Mouse (Mus musculus): ENCODE measurements around the gene Ankzf1. TPM values are rescaled to one million over a fixed set of nuclear protein-coding genes. Genes with fewer than 3 reads are reported as not detected.

The Ankzf1 gene
- polyA plus RNA-seq (2014; fragmentation: Illumina TruSeq; extraction: RNeasy Lipid Tissue Mini Kit (QIAGEN cat#74804); ENCODE audit: low read depth, low replicate concordance), result 8.9 TPM

DNA sequence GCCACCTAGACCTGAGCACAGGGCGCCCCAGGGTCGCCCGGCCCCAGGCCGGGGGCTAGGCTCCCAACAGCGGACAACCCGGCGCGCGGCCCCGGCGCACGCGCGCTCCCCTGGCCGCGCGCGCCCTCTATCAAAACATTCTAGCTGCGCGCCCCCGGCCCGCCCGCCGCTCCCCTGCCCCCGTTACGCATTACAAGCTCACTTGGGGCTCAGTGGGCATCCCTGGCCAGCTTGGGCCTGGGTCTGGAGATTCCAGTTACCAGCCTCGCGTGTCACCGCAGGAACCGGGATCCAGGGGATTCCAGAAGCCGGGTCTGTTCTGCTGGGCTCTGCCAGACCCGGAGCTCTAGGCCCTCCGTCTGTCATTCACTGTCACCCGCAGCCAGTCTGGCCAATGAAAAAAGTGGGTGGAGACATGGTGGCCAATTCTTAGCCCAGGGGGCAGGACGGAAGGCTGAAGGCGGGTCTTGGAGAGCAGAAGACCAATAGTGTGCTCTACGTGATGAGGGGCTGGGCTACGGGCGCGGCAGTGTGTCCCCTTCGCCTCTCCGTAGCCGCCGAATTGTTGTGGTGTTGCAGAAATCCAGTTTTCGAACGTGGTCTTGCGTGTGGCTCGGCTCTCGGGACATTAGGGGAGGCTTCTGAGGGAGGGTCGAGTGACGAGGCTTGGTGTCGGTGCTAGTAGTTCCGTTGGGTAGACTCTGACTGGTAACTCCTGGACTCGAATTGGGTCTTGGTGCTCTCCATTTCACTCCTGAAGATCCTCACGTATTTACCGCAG is at the start of gene Ankzf1, which contains the start of gene Atg9a:
TSS of gene Ankzf1 (plus strand) at position 530 of the 781 bp plus-strand sequence.
TSS of gene Atg9a (minus strand) at position 575 of the 781 bp plus-strand sequence.

DNA sequence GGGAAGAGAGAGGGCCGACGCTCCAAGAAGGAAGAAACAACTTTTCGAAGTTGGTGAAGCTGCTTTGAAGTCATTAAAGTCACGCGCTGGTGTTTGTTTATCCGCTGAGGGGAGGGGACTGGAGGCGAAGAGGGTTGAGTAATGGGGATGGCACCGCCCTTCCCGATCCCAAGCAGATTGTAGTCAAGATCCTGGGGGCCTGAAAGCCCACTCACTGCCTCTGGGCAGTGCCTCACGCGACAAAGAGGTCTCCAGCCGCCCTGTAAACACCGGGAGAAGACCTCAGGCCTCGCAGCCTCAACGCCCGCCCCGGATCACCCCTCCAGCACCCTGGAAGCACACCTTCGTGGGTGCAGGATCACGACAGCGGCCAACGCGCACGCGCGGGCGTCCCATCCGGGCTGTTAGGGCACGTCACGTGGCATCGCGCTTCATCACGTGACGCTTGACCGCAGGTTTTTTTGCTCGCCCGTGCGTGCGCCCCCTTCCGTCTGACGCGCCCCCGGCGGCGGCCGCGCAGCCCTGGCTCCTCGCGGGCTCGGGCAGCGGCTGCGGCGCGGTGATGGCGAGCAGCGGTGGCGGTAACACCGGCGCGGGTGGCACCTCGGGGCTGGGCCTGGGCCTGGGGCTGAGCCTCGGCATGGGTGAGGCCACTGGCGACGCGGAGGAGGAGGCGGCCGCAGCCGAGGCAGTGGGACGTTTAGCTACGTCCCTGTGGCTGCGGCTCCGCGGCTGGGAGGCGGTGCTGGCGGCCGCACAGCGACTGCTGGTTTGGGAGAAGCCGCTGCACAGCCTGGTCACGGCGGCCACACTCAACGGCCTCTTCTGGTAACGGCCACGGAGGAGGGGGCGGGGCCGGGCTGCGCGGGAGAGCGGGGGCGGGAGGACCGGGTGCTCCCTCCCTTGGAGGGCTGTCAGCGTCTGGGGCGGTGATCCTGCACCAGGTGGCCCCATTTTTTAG is 49.4 kb upstream of the Ankzf1 start, which contains the start of the genes Cnppd1 and Retreg2:
TSS of gene Cnppd1 (minus strand) at position 411 of the 961 bp plus-strand sequence.
TSS of gene Retreg2 (plus strand) at position 478 of the 961 bp plus-strand sequence.

DNA sequence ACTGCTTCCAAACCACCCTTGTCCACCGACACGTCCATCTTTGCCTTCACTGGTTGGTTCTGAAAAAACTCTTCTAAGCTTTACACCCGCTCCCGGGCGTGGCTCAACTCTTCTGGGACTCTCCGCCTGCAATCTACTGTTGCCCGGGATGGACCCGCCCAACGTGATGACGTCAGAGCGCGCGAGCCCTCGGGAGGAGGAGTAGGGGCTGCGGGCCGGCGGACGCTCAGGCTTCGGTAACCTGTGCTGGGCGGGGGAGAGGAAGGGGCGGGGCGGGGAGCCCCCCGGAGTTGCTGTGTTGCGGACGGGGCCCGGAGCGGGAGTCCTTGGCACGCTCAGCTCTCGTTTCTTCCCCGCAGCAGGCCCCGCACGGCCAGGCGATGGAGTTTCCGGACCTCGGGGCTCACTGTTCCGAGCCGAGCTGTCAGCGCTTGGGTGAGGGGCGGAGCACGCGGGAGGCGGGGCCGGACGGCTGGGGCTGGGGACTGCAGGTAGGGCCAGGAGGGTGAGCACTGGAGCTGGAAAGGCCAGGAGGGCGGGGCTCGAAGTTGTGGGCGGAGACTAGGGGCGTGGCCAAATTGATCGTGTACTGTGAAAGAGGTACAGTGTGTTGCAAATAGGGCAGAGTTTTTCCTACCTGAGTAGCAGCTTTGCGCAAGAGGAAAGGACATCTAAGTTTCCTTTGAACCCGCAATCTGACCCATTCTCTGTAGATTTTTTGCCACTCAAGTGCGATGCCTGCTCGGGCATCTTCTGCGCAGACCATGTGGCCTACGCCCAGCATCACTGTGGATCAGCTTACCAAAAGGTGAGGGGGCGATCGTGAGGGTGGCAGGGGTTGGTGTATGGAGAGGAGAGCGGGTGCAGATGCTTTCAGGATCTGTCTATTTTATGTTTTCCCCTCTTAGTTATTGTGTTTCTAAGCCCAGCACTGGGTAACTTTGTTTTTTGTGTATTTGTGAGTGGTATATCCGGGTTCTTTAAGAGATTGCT is 23.2 kb upstream of the Ankzf1 start, which contains the start of gene Zfand2b:
TSS of gene Zfand2b (plus strand) at position 175 of the 993 bp plus-strand sequence.

DNA sequence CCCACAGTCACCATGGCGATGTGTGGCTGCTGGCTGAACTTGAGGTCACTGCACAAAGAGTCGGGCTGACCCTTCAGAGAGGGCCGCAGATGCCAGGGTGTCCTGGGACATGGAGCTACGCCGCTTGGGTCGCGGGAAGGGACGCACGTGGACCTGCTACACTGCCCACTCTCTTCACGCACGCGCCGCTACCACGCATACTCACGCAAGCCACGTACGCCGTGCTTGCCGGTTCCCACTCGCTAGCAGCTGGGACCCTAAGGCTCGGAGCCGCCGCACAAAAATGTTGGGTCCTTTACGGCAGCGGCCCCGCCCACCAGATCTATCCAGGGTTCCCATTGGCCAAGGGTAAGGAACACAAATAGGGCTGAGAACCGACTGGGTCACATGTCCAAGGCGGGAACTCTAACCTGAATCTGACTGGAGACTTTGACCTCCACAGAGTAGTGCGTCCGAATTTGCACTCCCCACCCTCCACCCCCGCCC is 11.8 kb upstream of the Ankzf1 start, which contains the start of gene Abcb6:
TSS of gene Abcb6 (minus strand) at position 288 of the 486 bp plus-strand sequence.

DNA sequence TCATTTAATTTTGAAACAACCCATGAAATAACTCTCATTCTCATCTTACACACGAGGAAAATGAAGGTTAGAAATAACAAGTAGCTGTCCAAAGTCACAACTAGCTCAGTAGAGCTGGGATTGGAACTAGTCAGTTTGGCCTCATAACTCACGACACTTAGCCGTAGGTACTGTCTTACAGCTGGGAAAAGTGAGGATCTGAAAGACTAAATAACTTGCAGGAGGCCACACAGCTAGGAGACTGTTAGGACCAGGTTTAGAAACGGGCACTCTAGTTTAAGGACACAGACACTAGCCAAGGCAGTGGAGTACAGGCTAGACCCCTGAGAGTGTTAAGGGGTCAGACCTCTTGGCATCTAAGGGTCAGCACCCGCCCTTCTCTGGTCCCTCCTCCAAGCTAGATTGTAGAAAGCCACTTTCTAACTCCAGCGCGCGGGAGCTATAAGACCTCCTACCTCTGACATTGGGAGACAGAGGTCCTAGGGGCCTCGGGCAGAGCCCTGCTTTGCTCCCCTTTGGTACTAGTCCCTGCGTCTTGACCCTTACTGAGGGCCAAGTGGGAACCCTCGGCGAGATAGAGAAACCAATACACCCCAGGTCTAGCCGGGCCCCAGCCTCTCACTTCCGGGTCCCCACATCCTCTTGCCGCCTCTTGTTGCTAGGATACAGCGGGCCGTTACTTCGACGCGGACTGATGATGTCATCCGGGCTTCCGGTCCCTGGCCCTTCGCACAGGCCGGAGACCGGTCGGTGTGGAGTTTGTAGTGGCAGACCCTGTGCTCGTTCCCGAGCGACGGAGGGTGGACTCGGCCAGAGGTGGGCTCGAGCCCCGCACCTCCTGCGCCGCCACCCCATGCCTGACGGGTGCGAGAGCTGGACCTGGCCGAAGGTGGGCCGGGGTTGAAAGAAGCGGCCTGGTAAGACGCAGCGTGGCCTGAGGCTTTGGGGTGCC is 18.5 kb downstream of the Ankzf1 start, which contains the start of the genes Glb1l and Stk16:
TSS of gene Glb1l (minus strand) at position 678 of the 952 bp plus-strand sequence.
TSS of gene Stk16 (plus strand) at position 703 of the 952 bp plus-strand sequence.

DNA sequence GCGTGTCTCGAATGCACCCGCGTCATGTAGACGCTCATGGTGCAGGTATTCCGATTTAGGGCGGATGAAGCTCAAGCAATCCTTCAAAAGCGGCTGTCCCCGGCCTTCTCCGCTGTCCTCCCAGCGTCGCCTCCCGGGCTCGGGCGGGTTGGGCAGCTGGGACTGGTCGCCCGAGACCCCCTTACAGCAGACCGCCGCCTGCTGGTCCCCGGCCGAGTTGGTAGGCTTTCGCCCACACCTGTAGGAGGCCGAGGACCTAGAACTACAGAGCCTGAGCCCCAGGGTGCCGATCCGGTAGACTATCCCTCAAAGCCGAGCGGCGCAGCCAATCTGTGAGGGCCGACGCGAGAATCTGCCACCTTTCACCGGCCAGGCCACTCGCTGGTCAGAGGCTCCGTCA is 27.6 kb downstream of the Ankzf1 start, which contains the start of gene Tuba4a:
TSS of gene Tuba4a (minus strand) at position 335 of the 400 bp plus-strand sequence.

DNA sequence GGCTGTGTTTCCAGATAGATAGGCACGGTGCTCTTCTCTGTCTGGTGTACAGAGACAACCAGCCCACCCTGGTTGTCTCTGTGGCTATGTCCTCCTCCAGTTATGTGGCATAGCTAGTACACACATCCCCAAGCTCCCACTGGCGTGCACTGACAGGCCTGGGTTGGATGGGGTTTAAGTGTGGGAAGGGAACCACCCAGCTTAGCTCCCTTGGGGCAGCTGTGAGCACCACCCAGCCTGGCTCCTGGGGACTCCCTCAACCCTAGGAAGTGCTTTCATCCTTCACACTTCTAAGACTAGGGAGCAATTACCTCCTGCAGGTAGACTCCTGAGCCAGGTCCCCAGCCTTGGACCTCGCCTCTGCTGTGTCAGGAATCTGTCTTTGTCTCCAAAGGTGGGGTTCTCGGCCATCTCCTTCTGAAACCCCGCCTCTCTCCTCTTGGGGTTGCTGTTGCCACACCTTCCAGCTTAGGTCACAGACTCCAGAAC is 39.8 kb downstream of the Ankzf1 start, which contains the start of gene A630095N17Rik:
TSS of gene A630095N17Rik (minus strand) at position 439 of the 489 bp plus-strand sequence.

DNA sequence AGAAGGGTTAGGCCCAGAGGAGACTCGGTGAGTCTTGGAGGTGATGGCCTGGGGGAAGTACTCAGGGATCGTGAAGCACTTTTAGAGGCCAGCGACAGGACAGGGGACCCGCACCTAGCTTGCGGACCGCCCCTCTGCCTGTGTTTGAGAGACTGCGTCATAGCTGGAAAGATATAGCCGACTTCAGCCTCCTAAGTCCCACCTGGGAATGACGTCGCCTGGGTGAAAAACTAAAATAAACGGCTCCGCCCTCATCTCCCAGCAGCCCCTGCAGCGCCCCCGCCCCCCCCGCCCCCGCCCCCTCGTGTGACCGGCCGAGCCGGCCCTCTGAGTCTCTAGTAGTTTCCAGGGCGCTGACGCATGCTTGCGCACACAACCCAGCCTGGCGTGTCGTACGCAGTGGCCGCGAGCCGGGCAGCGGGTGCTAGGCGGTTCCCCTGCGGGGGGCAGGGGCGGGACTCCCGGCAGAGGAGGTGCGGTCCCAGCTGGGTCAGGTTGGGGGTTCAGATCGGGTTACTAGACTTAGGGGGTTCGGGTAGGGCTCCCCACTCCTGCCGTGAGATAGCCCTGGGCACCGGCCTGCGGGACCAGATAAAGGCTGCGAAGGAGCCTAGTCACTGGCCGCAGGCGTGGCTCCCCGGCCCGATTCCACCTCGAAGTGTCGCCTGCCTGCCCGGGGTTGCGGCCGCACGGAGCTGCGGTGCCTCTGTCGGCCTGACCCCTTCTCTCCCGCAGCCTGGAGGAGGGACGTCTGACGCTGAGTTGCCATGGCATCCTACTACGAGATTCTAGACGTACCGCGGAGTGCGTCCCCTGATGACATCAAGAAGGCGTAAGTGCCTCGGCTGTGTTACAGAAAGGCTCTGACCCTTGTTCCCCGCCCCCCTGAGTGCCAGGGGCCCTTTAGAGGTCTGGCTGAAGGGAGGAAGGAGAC is 44.4 kb downstream of the Ankzf1 start, which contains the start of gene Dnajb2:
TSS of gene Dnajb2 (plus strand) at position 290 of the 934 bp plus-strand sequence.

Other genes starting within 250 kb of the Ankzf1 start
- gene Ihh, start 240.5 kb upstream of the Ankzf1 start, polyA plus RNA-seq (2014; fragmentation: Illumina TruSeq; extraction: RNeasy Lipid Tissue Mini Kit (QIAGEN cat#74804); ENCODE audit: low read depth, low replicate concordance), result not detected
- 1.6 TPM for gene Nhej1, start 67.0 kb upstream of the Ankzf1 start, polyA plus RNA-seq (2014; fragmentation: Illumina TruSeq; extraction: RNeasy Lipid Tissue Mini Kit (QIAGEN cat#74804); ENCODE audit: low read depth, low replicate concordance)
- not detected for gene Slc23a3, start 58.3 kb upstream of the Ankzf1 start, polyA plus RNA-seq (2014; fragmentation: Illumina TruSeq; extraction: RNeasy Lipid Tissue Mini Kit (QIAGEN cat#74804); ENCODE audit: low read depth, low replicate concordance)
- gene Cnppd1, start 49.4 kb upstream of the Ankzf1 start, polyA plus RNA-seq (2014; fragmentation: Illumina TruSeq; extraction: RNeasy Lipid Tissue Mini Kit (QIAGEN cat#74804); ENCODE audit: low read depth, low replicate concordance), result 7.9 TPM
- 10.9 TPM for gene Retreg2, start 49.4 kb upstream of the Ankzf1 start, polyA plus RNA-seq (2014; fragmentation: Illumina TruSeq; extraction: RNeasy Lipid Tissue Mini Kit (QIAGEN cat#74804); ENCODE audit: low read depth, low replicate concordance)
- not detected for gene Zfand2b, start 23.5 kb upstream of the Ankzf1 start, polyA plus RNA-seq (2014; fragmentation: Illumina TruSeq; extraction: RNeasy Lipid Tissue Mini Kit (QIAGEN cat#74804); ENCODE audit: low read depth, low replicate concordance)
- gene Abcb6, start 11.8 kb upstream of the Ankzf1 start, polyA plus RNA-seq (2014; fragmentation: Illumina TruSeq; extraction: RNeasy Lipid Tissue Mini Kit (QIAGEN cat#74804); ENCODE audit: low read depth, low replicate concordance), result 5.2 TPM
- 9.6 TPM for gene Atg9a, start within 50 bp of the Ankzf1 start, polyA plus RNA-seq (2014; fragmentation: Illumina TruSeq; extraction: RNeasy Lipid Tissue Mini Kit (QIAGEN cat#74804); ENCODE audit: low read depth, low replicate concordance)
- gene Glb1l, start 18.7 kb downstream of the Ankzf1 start, polyA plus RNA-seq (2014; fragmentation: Illumina TruSeq; extraction: RNeasy Lipid Tissue Mini Kit (QIAGEN cat#74804); ENCODE audit: low read depth, low replicate concordance), result 18.0 TPM
- gene Stk16, start 18.7 kb downstream of the Ankzf1 start, polyA plus RNA-seq (2014; fragmentation: Illumina TruSeq; extraction: RNeasy Lipid Tissue Mini Kit (QIAGEN cat#74804); ENCODE audit: low read depth, low replicate concordance), result 14.7 TPM
- gene Tuba4a, start 27.7 kb downstream of the Ankzf1 start, polyA plus RNA-seq (2014; fragmentation: Illumina TruSeq; extraction: RNeasy Lipid Tissue Mini Kit (QIAGEN cat#74804); ENCODE audit: low read depth, low replicate concordance), result 6.2 TPM
- gene A630095N17Rik, start 40.0 kb downstream of the Ankzf1 start, polyA plus RNA-seq (2014; fragmentation: Illumina TruSeq; extraction: RNeasy Lipid Tissue Mini Kit (QIAGEN cat#74804); ENCODE audit: low read depth, low replicate concordance), result not detected
- 23.0 TPM for gene Dnajb2, start 44.3 kb downstream of the Ankzf1 start, polyA plus RNA-seq (2014; fragmentation: Illumina TruSeq; extraction: RNeasy Lipid Tissue Mini Kit (QIAGEN cat#74804); ENCODE audit: low read depth, low replicate concordance)
- 3.9 TPM for gene Ptprn, start 72.4 kb downstream of the Ankzf1 start, polyA plus RNA-seq (2014; fragmentation: Illumina TruSeq; extraction: RNeasy Lipid Tissue Mini Kit (QIAGEN cat#74804); ENCODE audit: low read depth, low replicate concordance)
- gene Resp18, start 86.3 kb downstream of the Ankzf1 start, polyA plus RNA-seq (2014; fragmentation: Illumina TruSeq; extraction: RNeasy Lipid Tissue Mini Kit (QIAGEN cat#74804); ENCODE audit: low read depth, low replicate concordance), result 76.9 TPM
- gene Dnpep, start 125.8 kb downstream of the Ankzf1 start, polyA plus RNA-seq (2014; fragmentation: Illumina TruSeq; extraction: RNeasy Lipid Tissue Mini Kit (QIAGEN cat#74804); ENCODE audit: low read depth, low replicate concordance), result 2.2 TPM
- gene Des, start 168.2 kb downstream of the Ankzf1 start, polyA plus RNA-seq (2014; fragmentation: Illumina TruSeq; extraction: RNeasy Lipid Tissue Mini Kit (QIAGEN cat#74804); ENCODE audit: low read depth, low replicate concordance), result 1.2 TPM
- gene Speg, start 183.1 kb downstream of the Ankzf1 start, polyA plus RNA-seq (2014; fragmentation: Illumina TruSeq; extraction: RNeasy Lipid Tissue Mini Kit (QIAGEN cat#74804); ENCODE audit: low read depth, low replicate concordance), result 1.0 TPM
- 6.8 TPM for gene Gmppa, start 243.8 kb downstream of the Ankzf1 start, polyA plus RNA-seq (2014; fragmentation: Illumina TruSeq; extraction: RNeasy Lipid Tissue Mini Kit (QIAGEN cat#74804); ENCODE audit: low read depth, low replicate concordance)

Data from adrenal gland, adult 10 weeks (tissue).